Comparison of ENCODE assay signal across 12 mouse cellular contexts in genomic region chr5:131468609-131469008, GRCm38 (mm10).
"Had no signal": no experiment of that assay in that cellular context is flagged by ENCODE, and none has a peak within 500 bp of the region (broad histone marks: within the 10 kb centered on the region; RNA-seq: fewer than 3 reads in every experiment).

No protein-coding gene starts in this region.

- H3K27ac ChIP-seq: kidney, postnatal 0 days; limb, embryonic 12.5 days; liver, embryonic 13.5 days; lung, embryonic 15.5 days; midbrain, embryonic 13.5 days had no signal

- H3K4me2 ChIP-seq: limb, embryonic 12.5 days; liver, embryonic 13.5 days; lung, embryonic 15.5 days; midbrain, embryonic 13.5 days had no signal

- H3K9ac ChIP-seq: limb, embryonic 12.5 days; liver, embryonic 13.5 days; liver, postnatal 0 days; lung, embryonic 15.5 days; midbrain, embryonic 13.5 days had no signal

- H3K4me1 ChIP-seq: limb, embryonic 12.5 days; liver, embryonic 13.5 days; lung, embryonic 15.5 days; midbrain, embryonic 13.5 days had no signal

- H3K4me3 ChIP-seq: limb, embryonic 12.5 days; liver, embryonic 13.5 days; lung, embryonic 15.5 days; midbrain, embryonic 13.5 days had no signal

- DNase-seq: kidney, adult 2 months; layer of hippocampus, postnatal 36 days; liver; liver, embryonic 13.5 days; liver, postnatal 0 days; right cerebral cortex, adult 18-20 months; right cerebral cortex, postnatal 25 days; thymus, postnatal 4 days had no signal

- ATAC-seq: liver, postnatal 0 days; midbrain, embryonic 13.5 days had no signal

- H3K27me3 ChIP-seq: limb, embryonic 12.5 days; liver, embryonic 13.5 days; lung, embryonic 15.5 days; midbrain, embryonic 13.5 days had no signal

- H3K9me3 ChIP-seq: limb, embryonic 12.5 days; liver, embryonic 13.5 days; lung, embryonic 15.5 days; midbrain, embryonic 13.5 days had no signal
